Mouse (Mus musculus): Measurements from ENCODE around the gene Gm5728.
"Not testable (repeated sequence)": the region's sequence is repeated elsewhere in the genome, so short reads cannot be mapped to it uniquely, and the experiment has no call there.

Gm5728 gene

DNA sequence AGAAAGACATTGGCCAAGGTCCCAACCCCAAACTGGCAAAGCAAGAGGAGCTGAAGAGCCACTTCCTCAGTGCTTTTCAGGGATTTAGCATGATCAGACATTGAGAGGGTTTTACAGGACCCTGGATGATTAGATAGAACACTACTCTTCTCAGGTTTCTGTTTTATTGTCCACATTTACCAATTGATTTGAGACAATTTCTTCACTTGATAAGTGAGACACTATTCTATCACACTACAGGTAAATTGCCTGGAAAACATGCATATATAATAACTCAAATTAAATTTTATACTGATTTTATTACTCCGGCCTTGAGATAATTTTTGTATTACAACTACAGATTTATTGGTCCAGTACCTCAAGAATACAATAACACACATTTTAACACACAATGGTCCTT lies at the start of gene Gm5728:
Gene Gm5728 (minus strand): TSS at position 101 of the 400 bp plus-strand sequence.
- DNase-seq = not testable (repeated sequence)

DNA sequence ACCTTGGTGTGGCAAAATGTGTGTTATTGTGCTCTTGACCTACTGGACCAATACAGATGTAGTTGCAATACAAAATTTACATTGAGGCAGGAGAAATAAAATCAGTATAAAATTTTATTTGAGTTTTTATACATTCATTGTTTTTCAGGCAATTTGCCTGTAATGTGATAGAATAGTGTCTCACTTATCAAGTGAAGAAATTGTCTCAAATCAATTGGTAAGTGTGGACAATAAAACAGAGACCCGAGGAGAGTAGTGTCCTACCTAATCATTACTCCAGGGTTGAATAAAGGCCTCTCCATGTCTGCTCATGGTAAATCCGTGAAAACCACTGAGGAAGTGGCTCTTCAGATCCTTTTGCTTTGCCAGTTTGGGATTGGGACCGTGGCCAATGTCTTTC lies 42.4 kb upstream of the Gm5728 start, which contains the start of gene Vmn1r100:
Gene Vmn1r100 (plus strand): TSS at position 301 of the 400 bp plus-strand sequence.
- DNase-seq = not testable (repeated sequence)

DNA sequence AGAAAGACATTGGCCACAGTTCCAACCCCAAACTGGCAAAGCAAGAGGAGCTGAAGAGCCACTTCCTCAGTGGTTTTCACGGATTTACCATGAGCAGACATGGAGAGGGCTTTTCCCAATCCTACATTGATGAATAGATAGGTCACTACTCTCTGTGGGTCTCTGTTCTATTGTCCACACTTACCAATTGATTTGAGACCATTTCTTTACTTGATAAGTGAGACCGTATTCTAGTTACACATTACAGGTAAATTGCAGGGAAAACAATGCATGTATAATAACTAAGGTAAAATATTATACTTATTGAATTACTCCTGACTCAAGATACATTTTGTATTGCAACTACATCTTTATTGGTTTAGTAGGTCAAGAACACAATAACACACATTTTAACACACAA lies 41.2 kb downstream of the Gm5728 start, which contains the start of gene Gm4133:
Gene Gm4133 (minus strand): TSS at position 101 of the 400 bp plus-strand sequence.
- not testable (repeated sequence) for DNase-seq

Data from layer of hippocampus, adult 9-11 months (tissue).